Mouse (Mus musculus): Measurements from ENCODE around the gene Acsl1.

DNA sequence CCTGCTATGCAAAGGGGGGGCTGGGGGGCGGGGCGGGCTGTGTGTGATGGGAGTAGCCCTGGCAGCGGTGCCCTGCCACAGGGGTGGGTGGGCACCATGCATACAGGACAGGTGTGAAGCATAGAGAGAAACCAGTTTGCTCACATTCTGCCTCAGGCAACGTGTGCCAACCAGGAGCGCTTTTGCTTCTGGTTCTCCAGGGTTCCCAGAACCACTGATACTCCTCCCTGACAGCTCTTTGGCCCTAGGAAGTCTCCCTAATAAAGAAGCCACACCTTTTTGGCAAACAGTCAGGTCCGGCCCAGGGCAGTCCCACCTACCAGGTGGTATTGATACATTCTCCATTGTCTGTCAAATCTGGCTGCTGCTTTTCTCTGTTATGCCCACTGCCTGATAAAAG lies 72.8 kb downstream of the Acsl1 start:
- TF ChIP-seq CTCF (IDR thresholded peaks at IDR 0.05; ENCODE audit: borderline replicate concordance, control insufficient read depth, extremely low read depth, insufficient read depth, low read length, poor library complexity) (no peak), POLR2A (IDR thresholded peaks at IDR 0.05; ENCODE audit: control insufficient read depth, extremely low read depth, insufficient read depth, low read length, poor library complexity) (no peak)
